Mouse (Mus musculus): ENCODE measurements at regions not wholly inside any gene's neighbourhood (a gene's known extent, or its start where the extent isn't known, plus 50 kb on each side); places are given as distances from the start of the nearest gene placed in this dataset.

DNA sequence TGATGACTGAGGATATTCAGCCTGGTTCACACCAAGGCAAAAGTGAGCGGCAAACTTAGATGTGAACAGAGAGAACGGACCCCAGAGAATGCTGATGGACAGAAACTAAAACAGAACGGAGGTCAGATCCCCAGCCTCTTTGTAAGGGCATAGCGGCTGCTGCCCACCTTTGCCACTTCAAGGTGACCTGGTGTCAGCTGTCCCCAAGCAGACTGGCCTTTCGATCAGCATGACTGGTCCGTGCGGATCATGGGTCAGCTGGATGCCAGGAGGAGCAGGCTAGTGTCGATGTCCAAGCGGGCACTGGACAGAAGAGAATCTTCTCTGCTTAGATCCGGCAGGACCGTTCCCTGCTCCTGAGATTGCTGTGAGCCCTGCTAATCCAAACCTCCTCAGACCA lies 122.1 kb downstream of the Zfp169 start:
- TF ChIP-seq POLR2A (IDR thresholded peaks at IDR 0.05; ENCODE audit: extremely low read depth, insufficient read depth, low read length) = no peak
- no peak for TF ChIP-seq CTCF (IDR thresholded peaks at IDR 0.05; ENCODE audit: low read depth, low read length)

Measured in liver, adult 2 months (tissue).